Mouse (Mus musculus) CD8-positive naive resting alpha-beta T cell, adult 2 months (primary cell): ENCODE measurements around the gene Hivep2.
A peak's percentile ranks its signal among the peaks of the same experiment; 100 is the strongest.

Experiments used
- DNase-seq, 2 experiments: peaks; one replicate each; pipeline ENCODE4 v3.0.0; 2022; ENCODE audit warnings: low read depth in 2 of 2, low spot score in 2 of 2

Hivep2 gene

GRCm38 (mm10) chr10:14019198-14019597 lies 53.3 kb downstream of the Hivep2 start:
- no peak for DNase-seq

- no peak for DNase-seq
Observed at GRCm38 (mm10) chr10:14020253-14020652, 54.4 kb downstream of the Hivep2 start.

DNA sequence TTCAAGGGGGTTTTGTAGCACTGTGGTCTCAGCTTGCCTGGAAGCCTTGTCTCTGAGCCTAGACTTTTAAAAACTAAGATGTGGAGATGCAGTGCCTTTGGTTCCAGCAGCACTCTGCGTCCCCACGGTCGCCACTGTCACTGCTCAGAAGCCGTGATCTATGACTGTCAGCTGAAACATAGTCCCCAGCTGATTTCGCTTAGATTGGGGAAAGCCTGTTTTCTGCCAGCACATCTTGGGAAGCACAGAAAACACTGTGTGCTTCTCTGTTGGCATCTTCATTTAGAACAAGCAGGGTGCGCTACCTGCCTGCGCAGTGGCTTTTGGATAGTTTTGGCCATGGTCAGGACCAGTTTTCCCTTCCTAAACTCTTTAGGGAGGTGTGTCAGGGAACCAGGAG lies 59.1 kb downstream of the Hivep2 start:
- DNase-seq: no peak

DNA sequence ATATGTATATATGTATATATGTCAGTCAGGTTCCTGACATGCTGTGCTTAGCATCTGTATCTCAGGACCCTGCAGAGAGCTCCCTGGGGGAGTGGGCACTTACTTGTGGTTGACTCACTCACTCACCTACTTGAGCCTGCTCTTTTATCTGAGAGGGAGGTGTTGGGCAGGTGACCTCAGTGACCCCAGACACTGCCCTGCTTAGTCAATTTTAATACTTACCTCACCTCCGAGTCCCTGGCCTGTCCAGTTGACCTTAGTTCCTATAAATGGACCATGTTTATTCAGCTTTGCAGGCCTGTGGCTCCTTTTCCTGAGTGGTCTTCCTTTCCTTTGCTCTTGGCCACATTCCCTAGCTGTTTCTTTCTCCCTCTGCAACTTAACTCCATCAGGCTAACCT lies 61.9 kb downstream of the Hivep2 start:
- no peak for DNase-seq

GRCm38 (mm10) chr10:14028956-14029355 lies 63.1 kb downstream of the Hivep2 start:
- no peak for DNase-seq

GRCm38 (mm10) chr10:14030458-14031035 lies 64.7 kb downstream of the Hivep2 start:
- DNase-seq: no peak

- DNase-seq: no peak
Observed at GRCm38 (mm10) chr10:14032532-14032931, 66.7 kb downstream of the Hivep2 start.

DNA sequence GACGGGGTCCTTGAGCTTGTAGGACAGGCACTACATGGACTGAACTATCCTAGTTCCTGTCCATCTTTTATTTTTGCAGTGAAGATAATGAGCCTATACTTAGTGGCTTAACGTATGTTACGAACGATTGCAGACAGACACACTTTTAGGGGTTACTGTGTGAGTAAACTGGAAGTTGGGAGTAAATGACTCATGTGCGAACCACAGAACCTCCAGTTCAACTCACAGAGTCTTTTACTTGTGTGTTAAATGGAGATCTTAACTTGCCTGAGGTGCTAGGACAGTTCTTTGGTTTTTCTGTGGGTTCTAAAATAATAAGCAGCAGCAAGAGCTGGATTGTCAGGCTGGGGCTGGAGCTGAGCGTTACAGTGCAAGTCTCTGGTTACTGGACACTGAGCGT lies 68.2 kb downstream of the Hivep2 start:
- no peak for DNase-seq

DNA sequence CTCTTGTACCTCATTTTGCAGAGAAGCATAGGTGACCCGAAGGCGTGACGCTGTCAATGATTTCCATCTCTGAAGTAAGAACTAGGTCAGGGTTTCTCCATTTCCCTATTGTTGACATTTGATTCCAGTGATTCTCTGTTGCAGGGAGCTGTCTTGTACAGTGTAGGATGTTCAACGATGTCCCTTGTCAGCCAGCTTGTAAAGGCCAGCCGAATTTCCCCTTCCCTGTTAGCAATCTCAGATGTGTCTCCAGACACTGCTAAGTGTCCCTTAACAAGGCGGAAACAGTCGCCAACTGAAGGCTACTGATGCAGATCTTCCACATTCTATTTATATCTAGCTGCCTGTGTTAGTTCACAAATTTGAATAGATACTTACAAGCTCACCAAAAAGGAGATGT lies 68.9 kb downstream of the Hivep2 start:
- no peak for DNase-seq

DNA sequence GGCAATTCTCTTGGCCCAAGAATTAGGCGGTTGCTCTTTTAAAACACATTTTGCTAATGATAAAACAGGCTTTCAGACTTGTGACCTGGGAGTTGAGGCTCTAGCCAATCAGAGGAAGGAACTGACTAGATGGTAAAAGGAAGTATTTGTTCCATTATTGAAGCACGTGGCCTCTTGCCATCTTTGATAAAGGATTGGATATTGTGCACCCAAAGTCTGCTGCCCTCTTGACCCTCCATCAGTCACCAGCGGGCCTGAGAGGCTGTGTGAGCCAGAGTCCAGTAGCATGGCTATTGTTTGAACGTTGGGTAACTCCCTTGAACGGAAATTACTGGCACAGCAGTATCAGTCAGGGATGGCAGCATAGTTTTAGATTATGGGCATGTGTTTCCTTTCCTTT lies 69.7 kb downstream of the Hivep2 start:
- no peak for DNase-seq

DNA sequence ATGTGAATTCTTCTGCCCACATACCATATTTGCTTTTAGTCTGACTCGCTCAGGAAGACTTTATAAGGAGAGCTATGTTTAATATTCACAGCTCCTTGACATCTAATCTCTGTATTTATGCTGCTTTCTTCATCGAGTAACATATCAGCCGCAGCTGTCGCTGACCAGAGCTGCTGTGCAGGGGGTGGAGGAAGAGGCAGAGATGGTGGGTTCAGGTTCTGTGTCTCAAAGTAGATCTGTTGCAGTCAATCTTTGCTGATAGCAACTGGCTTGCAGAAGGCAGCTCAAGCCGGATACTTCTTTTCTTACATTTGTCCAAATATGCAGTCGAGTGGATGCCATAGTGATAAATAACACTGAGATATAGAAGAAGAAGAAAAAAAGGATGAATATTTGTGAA lies 70.6 kb downstream of the Hivep2 start:
- DNase-seq: no peak

DNA sequence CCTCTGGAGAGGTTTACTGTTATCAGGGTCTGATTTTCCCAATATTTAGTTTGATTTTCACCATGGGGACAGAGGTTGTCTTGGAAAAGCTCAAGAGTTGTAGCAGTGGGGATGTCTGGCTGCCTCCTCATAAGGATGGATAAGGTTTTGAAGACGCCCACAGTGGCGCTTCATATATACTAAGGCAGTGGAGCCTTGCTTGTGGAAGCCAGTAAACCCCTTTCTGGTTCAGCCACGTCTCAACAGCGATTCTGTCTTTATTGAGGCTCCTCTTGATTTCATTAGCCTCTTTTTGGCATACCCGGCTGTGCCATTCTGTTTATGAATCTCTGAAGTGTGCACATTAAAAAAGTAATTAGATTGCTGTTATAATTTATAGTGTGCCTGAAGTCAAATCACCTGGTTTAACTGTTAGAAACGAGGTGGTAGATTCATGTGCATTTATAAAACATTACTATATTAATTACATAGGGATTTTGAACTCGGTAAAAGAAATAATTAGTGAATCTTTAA lies 72.2 kb downstream of the Hivep2 start:
- DNase-seq: no peak

GRCm38 (mm10) chr10:14040716-14041470 lies 75.0 kb downstream of the Hivep2 start:
- DNase-seq: no peak

GRCm38 (mm10) chr10:14041606-14042005 lies 75.7 kb downstream of the Hivep2 start:
- no peak for DNase-seq

DNA sequence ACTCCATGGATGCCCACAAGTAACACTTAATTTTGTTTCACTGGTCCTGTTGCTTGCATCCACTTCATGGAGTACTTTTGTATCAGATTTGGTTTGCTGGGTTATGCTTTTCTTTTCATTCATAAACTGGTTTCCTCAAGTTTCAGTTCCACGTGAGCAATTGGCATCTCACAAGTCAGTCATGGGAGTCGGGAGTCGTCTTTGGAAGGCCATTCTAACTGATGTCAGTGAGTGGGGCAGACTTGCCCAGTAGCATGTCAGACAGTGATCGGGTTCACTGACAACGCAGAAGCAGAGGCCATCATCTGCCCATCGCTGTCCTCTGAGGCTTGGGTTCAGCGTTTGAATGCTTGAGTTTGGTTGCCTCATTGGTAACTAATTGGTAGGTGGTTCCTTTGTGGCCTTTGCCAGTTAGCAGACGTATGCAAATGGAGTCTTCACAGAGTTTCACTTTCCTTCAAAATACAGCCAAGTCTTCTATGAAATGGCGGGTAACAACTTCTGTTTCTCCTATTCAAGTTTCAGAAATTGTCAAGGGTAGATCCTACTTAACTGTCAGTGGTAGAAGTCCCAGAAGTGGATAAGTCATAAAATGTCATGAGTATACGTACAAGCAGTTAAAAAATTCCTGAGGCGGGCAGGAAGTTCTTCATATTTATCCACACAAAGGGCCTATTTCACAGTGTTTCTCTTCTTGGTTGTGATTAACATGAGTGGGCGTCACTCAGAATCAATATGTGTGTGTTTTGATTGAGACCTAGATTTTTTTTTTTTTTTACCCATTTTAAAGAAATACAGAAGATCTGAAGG lies 76.9 kb downstream of the Hivep2 start:
- DNase-seq: no peak

GRCm38 (mm10) chr10:14043349-14043710 lies 77.5 kb downstream of the Hivep2 start:
- DNase-seq: no peak

- DNase-seq: peak; percentile 36 to 41
Observed at GRCm38 (mm10) chr10:14044046-14044782, 78.3 kb downstream of the Hivep2 start.

DNA sequence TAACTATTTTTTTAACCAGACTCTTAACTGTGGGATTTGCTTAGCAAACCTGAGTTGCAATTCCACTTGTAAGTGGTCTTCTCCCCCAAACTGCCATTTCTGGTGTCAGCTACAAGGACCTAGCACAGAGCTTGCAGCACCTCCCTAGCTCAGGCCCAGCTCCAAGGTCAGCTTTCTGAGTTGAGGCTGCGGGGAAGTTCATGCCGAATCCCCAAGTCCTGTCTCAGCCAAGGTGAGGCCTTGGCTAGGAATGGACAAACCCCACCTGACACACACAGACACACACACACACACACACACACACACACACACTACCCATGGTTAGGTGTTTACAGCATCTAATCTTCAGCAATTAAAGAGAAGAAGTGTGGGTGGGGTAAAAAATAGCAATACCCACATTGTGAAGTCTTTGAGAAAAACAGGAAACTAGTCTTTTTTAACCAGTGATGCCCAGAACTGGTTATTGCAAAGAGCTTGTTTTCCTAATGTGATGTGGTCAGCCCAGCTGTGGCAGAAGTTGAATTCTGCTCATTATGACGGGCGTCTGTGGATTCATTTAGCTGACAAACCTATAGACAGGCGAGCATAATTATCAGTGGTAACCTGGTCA lies 79.0 kb downstream of the Hivep2 start:
- DNase-seq: peak; percentile 46 to 65

DNA sequence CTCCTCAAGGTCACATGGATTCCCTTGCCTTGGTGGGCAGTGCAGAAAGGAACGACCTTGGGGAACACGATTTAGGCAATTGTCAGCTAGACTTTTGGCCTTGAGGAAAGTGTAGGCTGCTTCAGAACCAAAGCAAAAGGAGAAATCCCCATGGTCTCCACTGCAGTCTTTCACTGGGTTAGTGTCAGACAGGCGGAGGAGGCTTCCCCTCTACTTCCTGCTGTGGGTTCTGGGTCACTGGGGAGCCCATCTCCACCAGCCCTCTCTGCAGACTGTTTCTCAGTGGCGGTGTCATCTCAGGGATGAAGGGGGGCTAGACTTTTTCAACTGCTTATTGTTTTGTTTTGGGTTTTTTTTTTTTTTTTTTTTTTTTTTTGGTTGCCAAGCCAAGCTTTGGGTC lies 79.9 kb downstream of the Hivep2 start:
- peak; percentile 76 to 83 for DNase-seq

- DNase-seq: peak in 1 of 2 experiments; percentile 56
Observed at GRCm38 (mm10) chr10:14046171-14046651, 80.3 kb downstream of the Hivep2 start.

GRCm38 (mm10) chr10:14046935-14047334 lies 81.1 kb downstream of the Hivep2 start:
- DNase-seq: peak in 1 of 2 experiments; percentile 59
